Mouse (Mus musculus): ENCODE results near the gene Hoxd11. TPM values are rescaled to one million over a fixed set of nuclear protein-coding genes. Genes with fewer than 3 reads are reported as not detected.

The Hoxd11 gene
- not detected in 2 replicates for polyA plus RNA-seq (2014; fragmentation: Nextera tagmentation; extraction: Ambion mirVana)

DNA sequence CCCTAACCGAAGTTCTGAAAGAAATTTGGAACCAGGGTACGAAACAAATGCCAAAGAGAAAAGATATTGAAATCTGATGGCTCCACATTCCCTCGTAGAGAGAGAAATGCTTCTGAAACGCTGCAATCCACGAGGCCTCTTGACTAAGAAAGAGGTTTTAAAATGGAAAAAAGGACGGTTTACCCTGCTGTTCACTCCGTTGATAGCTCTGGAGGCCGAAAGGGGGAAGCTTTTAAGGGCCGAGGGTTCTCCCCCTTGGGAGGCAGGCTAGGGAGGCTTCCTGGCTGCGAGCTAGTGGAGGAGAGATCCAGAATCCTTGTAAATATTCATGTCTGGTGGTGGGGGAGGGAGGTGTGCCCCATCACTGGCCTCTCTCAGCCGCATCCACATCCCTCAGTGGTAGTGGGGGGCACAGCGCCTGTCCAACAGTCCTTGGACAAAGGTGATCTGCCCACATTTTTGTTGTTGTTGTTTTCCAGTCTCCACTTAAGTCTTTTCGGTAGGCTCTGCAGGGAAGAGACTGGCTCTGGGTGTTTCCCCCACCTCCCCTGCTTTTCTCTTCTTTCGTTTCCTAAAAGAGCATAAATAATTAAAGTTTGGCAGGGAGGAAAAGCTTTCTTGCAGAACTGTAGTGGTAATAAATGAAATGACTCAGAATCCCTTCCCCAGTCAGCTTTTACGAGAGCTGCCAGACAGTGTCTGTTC lies at the start of gene Hoxd11:
Hoxd11 (plus strand) TSS at position 667 of the 705 bp plus-strand sequence.
- H3K4me2 ChIP-seq (ENCODE audit: low read length) = no peak within 1 kb of the TSS
- H3K36me3 ChIP-seq (ENCODE audit: control insufficient read depth, insufficient read depth, low read length) = no peaks in the 10 kb centered on the region
- DNase-seq (ENCODE audit: low spot score) (no peak), ATAC-seq (no peak)
- H3K27me3 ChIP-seq (replicated peaks; ENCODE audit: control insufficient read depth, insufficient read depth, low read length) = peaks cover 100% of the 10 kb centered on the region
- 2% methylated on average over 15 of the region's 15 CpGs for WGBS
- no peaks in the 10 kb centered on the region for H3K4me1 ChIP-seq (ENCODE audit: control insufficient read depth, insufficient read depth, low read length)
- no peak within 1 kb of the TSS for H3K4me3 ChIP-seq (ENCODE audit: low read depth, low read length)
- H3K9ac ChIP-seq (ENCODE audit: low read length) = no peak within 1 kb of the TSS
- no peak within 1 kb of the TSS for H3K27ac ChIP-seq (ENCODE audit: low read depth, low read length)
- H3K9me3 ChIP-seq (replicated peaks; ENCODE audit: control insufficient read depth, low read length) = no peaks in the 10 kb centered on the region

DNA sequence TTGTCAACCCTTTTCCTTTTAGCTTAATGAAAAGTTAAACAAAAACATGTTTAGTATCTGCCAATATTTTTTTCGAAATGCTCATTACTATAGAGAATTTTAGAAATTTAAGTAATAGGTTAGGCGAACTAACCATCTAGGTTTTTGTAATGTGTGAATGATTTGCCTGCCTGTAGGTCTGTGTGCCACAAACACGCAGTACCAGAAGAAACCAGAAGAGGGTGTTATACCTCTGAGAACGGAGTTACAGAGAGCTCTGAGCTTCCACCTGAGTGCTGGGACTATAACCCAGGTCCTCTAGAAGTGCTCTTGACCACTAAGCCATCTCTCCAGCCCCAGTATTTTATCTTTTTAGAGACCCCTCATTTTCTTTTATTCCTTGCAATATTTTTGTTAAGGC lies 43.9 kb upstream of the Hoxd11 start:
- no peaks in the 10 kb centered on the region for H3K4me1 ChIP-seq (ENCODE audit: control insufficient read depth, insufficient read depth, low read length)
- 68% methylated on average over 4 of the region's 4 CpGs for WGBS
- ATAC-seq (no peak), DNase-seq (ENCODE audit: low spot score) (no peak)
- H3K9me3 ChIP-seq (replicated peaks; ENCODE audit: control insufficient read depth, low read length) = no peaks in the 10 kb centered on the region
- no peaks in the 10 kb centered on the region for H3K36me3 ChIP-seq (ENCODE audit: control insufficient read depth, insufficient read depth, low read length)
- no peaks in the 10 kb centered on the region for H3K27me3 ChIP-seq (replicated peaks; ENCODE audit: control insufficient read depth, insufficient read depth, low read length)
- no peak overlapping the region for H3K9ac ChIP-seq (ENCODE audit: low read length)
- H3K4me3 ChIP-seq (ENCODE audit: low read depth, low read length) = no peak overlapping the region
- no peak overlapping the region for H3K4me2 ChIP-seq (ENCODE audit: low read length)
- H3K27ac ChIP-seq (ENCODE audit: low read depth, low read length) = no peak overlapping the region

DNA sequence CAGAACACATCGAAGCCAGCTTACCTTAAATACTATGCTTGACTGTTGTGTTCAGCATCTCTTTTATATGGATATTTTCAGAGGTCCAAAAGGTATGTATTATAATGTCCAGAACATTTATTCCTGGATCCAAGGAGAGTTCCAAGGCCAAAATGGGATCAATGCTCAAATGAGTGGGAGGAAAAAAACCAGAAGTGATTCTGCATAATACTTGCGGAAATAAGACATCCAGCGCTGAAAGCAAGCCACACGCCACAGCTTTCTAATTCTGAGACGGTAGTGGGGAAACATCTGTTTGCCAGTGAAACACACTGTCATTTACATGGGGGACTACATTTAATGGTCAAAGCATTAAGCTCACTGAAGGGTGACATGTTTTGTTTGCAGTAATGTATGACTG lies 36.9 kb upstream of the Hoxd11 start:
- Histone ChIP-seq H3K36me3 (ENCODE audit: control insufficient read depth, insufficient read depth, low read length) (no peaks in the 10 kb centered on the region), H3K27ac (ENCODE audit: low read depth, low read length) (no peak overlapping the region), H3K4me2 (ENCODE audit: low read length) (no peak overlapping the region), H3K4me3 (ENCODE audit: low read depth, low read length) (no peak overlapping the region), H3K9ac (ENCODE audit: low read length) (no peak overlapping the region), H3K27me3 (replicated peaks; ENCODE audit: control insufficient read depth, insufficient read depth, low read length) (peaks cover 40% of the 10 kb centered on the region), H3K4me1 (ENCODE audit: control insufficient read depth, insufficient read depth, low read length) (no peaks in the 10 kb centered on the region), H3K9me3 (replicated peaks; ENCODE audit: control insufficient read depth, low read length) (no peaks in the 10 kb centered on the region)
- ATAC-seq = no peak
- WGBS = 69% methylated on average over 5 of the region's 5 CpGs
- DNase-seq (ENCODE audit: low spot score) = no peak

DNA sequence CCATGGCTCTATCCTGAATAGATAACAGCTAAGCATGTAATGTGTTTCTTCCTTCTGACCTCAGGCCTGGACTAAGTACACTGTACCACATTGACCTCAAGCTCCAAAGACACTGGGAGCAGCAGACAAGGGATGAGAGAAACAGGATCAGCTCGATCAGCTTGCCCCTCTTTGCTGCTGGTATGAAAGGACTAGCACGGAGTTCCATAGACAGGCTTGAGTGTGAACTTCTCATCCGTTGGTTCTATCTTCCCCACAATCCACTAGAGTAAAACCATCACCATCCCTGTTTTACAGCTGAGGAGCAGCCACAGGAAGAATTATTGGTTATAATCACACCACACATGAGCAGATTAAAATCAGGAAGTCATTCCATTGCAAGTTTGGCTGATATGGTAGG lies 33.7 kb upstream of the Hoxd11 start:
- Histone ChIP-seq H3K27me3 (replicated peaks; ENCODE audit: control insufficient read depth, insufficient read depth, low read length) (peaks cover 72% of the 10 kb centered on the region), H3K9ac (ENCODE audit: low read length) (no peak overlapping the region), H3K4me2 (ENCODE audit: low read length) (no peak overlapping the region), H3K4me3 (ENCODE audit: low read depth, low read length) (no peak overlapping the region), H3K36me3 (ENCODE audit: control insufficient read depth, insufficient read depth, low read length) (no peaks in the 10 kb centered on the region), H3K9me3 (replicated peaks; ENCODE audit: control insufficient read depth, low read length) (no peaks in the 10 kb centered on the region), H3K4me1 (ENCODE audit: control insufficient read depth, insufficient read depth, low read length) (no peaks in the 10 kb centered on the region), H3K27ac (ENCODE audit: low read depth, low read length) (no peak overlapping the region)
- WGBS = 81% methylated on average over 3 of the region's 3 CpGs
- DNase-seq (ENCODE audit: low spot score) (no peak), ATAC-seq (no peak)

DNA sequence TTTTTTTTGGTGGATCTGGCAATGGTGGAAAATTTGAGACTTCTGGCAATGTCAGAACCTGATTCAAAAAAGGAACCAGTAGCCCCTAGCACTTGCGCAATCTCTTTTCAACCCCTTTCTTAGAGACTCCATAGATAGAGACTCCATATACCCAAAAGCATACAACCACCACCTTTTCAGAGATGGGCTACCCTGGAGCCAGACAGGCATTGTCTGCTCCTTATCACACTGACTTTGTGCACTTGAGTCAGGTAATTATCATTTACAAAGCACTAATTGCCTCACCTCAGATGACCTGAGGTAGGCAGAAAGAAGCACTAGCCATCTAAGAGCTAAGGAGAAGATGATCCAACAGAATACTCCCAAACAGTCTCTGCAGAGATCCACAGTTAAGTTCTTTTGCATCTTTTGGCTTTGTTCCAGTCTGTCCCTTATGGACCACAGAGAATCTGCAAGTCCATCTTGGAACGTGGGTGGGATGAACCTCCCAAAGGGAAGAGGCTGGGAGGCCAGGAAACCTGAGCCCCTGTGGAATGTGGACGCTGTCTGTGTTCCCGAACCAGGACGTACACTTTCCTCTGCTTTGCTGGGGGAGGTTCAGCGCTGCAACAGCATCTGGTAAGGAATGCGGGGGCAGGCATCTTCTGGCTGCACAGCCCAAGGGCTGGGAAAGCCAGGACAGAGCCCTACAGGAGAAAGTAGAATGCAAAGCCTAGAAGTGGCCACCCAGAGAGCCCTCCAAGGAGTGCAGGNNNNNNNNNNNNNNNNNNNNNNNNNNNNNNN lies 32.1 kb upstream of the Hoxd11 start:
- no peak overlapping the region for H3K4me3 ChIP-seq (ENCODE audit: low read depth, low read length)
- 15% methylated on average over 7 of the region's 7 CpGs for WGBS

DNA sequence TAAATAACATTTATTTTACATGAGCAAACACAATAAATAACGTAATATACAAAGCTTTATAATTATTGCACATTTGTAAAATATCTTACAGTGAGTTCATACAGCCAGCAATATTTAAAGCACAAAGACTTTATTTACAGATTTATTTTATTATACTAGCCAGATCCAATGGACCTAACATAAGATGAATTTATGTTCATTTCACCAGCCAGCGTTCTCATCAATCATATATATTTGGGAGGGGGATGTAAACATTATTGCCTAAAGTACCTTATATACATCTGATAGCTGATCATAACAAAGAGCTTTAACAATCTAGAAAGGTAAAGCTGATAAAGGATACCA lies 26.4 kb upstream of the Hoxd11 start:
- no peak overlapping the region for H3K9ac ChIP-seq (ENCODE audit: low read length)
- no peak overlapping the region for H3K4me2 ChIP-seq (ENCODE audit: low read length)
- H3K4me1 ChIP-seq (ENCODE audit: control insufficient read depth, insufficient read depth, low read length) = no peaks in the 10 kb centered on the region; the same call in 1 of the 2 replicates
- 43% methylated on average over 2 of the region's 2 CpGs for WGBS
- ATAC-seq (no peak), DNase-seq (ENCODE audit: low spot score) (no peak)
- H3K36me3 ChIP-seq (ENCODE audit: control insufficient read depth, insufficient read depth, low read length) = no peaks in the 10 kb centered on the region
- H3K9me3 ChIP-seq (replicated peaks; ENCODE audit: control insufficient read depth, low read length) = no peaks in the 10 kb centered on the region
- no peak overlapping the region for H3K4me3 ChIP-seq (ENCODE audit: low read depth, low read length)
- H3K27me3 ChIP-seq (replicated peaks; ENCODE audit: control insufficient read depth, insufficient read depth, low read length) = peaks cover 79% of the 10 kb centered on the region
- H3K27ac ChIP-seq (ENCODE audit: low read depth, low read length) = no peak overlapping the region

More for the DNA sequence above, 32.1 kb upstream of the Hoxd11 start:
- Histone ChIP-seq H3K4me1 (ENCODE audit: control insufficient read depth, insufficient read depth, low read length) (no peaks in the 10 kb centered on the region), H3K9ac (ENCODE audit: low read length) (no peak overlapping the region), H3K27ac (ENCODE audit: low read depth, low read length) (no peak overlapping the region), H3K9me3 (replicated peaks; ENCODE audit: control insufficient read depth, low read length) (no peaks in the 10 kb centered on the region), H3K27me3 (replicated peaks; ENCODE audit: control insufficient read depth, insufficient read depth, low read length) (peaks cover 87% of the 10 kb centered on the region), H3K36me3 (ENCODE audit: control insufficient read depth, insufficient read depth, low read length) (no peaks in the 10 kb centered on the region), H3K4me2 (ENCODE audit: low read length) (no peak overlapping the region)
- ATAC-seq (no peak), DNase-seq (ENCODE audit: low spot score) (peak; percentile 8)

DNA sequence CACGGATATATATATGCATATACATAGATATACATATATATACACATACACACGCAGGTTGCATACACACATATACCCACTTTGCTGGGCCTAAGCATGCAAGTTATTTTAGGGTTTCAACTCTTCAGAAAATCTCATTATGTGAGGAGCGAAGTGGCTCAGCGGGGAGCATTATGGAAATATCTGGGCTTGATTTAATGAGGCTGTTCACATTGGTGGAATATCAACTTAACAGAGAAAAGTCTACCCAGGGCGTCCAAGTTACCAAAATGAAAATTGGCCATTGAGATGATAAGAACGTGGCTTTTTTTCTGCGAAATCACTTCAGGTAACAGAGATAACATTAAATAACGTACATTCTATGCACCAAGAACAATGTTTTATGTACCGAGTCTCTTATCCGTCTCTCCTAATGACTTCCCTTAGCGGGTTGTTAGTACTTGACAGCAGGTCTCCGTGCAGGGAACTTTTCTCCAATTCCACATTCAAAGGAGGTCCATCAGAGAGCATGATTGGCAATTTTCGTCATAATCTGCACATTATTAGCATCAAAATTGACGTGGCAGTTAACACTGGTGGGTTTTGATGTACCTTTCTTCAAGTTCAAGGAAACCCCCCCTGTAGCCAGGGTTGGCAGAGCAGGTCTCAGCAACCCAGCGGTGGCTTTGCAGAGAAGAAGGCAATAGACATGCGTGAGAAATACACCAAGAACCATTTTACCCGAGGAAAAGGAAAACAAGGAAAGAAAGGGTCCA lies 25.4 kb upstream of the Hoxd11 start:
- no peak for ATAC-seq
- H3K4me3 ChIP-seq (ENCODE audit: low read depth, low read length) = no peak overlapping the region
- H3K36me3 ChIP-seq (ENCODE audit: control insufficient read depth, insufficient read depth, low read length) = no peaks in the 10 kb centered on the region
- no peak overlapping the region for H3K9ac ChIP-seq (ENCODE audit: low read length)
- H3K9me3 ChIP-seq (replicated peaks; ENCODE audit: control insufficient read depth, low read length) = no peaks in the 10 kb centered on the region
- WGBS = 9% methylated on average over 17 of the region's 17 CpGs
- DNase-seq (ENCODE audit: low spot score) = no peak
- H3K4me2 ChIP-seq (ENCODE audit: low read length) = no peak overlapping the region
- H3K27ac ChIP-seq (ENCODE audit: low read depth, low read length) = no peak overlapping the region
- H3K27me3 ChIP-seq (replicated peaks; ENCODE audit: control insufficient read depth, insufficient read depth, low read length) = peaks cover 74% of the 10 kb centered on the region
- H3K4me1 ChIP-seq (ENCODE audit: control insufficient read depth, insufficient read depth, low read length) = no peaks in the 10 kb centered on the region; the same call in 1 of the 2 replicates

DNA sequence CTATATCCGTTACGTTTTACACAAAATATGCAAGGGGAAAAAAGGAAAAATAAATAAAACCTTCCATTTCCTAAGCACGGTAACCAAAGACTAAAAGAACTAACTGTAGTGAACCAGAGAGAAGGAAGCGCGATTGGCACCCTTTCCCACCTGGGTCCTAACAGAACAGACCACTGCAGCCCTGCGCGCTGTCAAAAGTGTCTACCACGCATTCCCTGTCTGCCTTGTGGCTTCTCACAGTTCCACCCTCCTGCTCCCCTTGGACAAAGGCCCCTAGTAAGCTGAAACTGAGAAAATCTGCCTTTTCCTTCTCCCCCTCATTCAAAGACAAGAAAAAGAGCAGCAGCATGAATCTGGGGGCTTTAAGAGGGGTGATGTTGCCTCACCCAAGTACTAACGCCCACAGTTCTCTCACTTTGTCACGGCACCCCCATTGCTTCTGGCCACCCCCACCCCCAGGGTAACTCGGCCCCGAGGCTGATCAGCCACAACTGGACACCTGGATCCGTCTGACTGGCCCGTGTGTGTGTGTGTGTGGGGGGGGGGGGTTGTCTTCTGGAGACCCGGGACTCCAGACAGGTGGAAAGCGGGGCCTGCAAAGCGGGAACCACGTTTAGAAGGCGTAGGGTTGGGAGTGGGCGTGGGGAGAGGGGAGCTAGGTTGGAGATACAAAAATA lies 24.5 kb upstream of the Hoxd11 start:
- ATAC-seq = 0 out of 2 replicates have a peak, but pooled peaks have one; percentile 4
- Histone ChIP-seq H3K36me3 (ENCODE audit: control insufficient read depth, insufficient read depth, low read length) (no peaks in the 10 kb centered on the region), H3K27me3 (replicated peaks; ENCODE audit: control insufficient read depth, insufficient read depth, low read length) (peaks cover 65% of the 10 kb centered on the region), H3K9ac (ENCODE audit: low read length) (no peak overlapping the region), H3K4me1 (ENCODE audit: control insufficient read depth, insufficient read depth, low read length) (no peaks in the 10 kb centered on the region; the same call in 1 of the 2 replicates), H3K27ac (ENCODE audit: low read depth, low read length) (no peak overlapping the region), H3K4me2 (ENCODE audit: low read length) (no peak overlapping the region), H3K4me3 (ENCODE audit: low read depth, low read length) (peak overlapping the region; percentile 21; the same call in 1 of the 2 replicates), H3K9me3 (replicated peaks; ENCODE audit: control insufficient read depth, low read length) (no peaks in the 10 kb centered on the region)
- DNase-seq (ENCODE audit: low spot score) = no peak
- WGBS = 2% methylated on average over 20 of the region's 20 CpGs
